Mouse (Mus musculus): ENCODE results near the gene Zfp955b.
"Not testable (repeated sequence)": the region's sequence is repeated elsewhere in the genome, so short reads cannot be mapped to it uniquely, and the experiment has no call there.

Zfp955b gene

DNA sequence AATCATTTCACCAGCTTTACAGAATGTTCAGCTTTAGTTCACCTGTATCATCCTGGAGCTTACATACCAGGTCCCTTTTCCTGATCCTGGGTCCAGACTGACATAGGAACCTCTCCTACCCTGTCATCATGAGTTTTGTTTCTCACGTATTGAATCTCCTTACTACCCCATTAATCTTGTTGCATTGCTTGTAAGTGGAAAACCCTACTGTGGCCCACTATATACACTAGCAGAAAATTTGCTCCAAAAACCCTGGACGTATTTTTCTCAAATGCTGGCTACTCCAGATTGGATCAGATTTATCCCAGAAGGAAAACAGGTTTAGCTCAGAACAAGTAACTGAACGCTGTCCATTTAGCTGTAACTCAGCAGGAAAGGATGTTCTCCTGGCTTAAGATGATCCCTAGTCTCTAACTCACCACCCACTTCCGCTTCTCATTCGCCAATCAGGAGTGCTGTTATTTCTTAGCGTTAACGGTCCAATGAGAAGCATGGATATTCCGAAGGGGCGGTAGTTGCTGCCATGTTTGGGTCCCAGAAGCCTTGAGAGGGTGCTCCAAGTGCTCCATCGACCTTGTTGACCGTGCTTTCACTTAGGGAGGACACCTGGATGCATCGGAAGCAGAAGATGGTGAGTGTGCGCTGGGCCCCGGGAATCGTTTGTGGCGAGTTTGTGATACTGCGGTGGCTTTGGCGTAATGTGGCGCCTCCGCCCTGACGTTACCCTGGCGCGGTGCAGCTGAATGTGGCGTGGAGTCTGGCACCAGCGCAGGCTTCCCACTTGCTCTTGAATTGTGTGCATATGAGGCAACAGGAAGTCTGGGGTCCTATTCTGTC, at the start of gene Zfp955b:
Gene Zfp955b, plus strand, starts transcription at position 506 of the 837 bp plus-strand sequence.
- H3K27me3 ChIP-seq (ENCODE audit: insufficient read depth, low read length); H3K4me1 ChIP-seq (replicated peaks; ENCODE audit: low read depth, low read length); H3K9me3 ChIP-seq (ENCODE audit: low read length); H3K36me3 ChIP-seq (ENCODE audit: insufficient read depth, low read length): not testable (repeated sequence)
- H3K4me3 ChIP-seq (replicated peaks; ENCODE audit: low read length), result peak within 1 kb of the TSS; percentile 37; the same call in 1 of the 2 replicates

DNA sequence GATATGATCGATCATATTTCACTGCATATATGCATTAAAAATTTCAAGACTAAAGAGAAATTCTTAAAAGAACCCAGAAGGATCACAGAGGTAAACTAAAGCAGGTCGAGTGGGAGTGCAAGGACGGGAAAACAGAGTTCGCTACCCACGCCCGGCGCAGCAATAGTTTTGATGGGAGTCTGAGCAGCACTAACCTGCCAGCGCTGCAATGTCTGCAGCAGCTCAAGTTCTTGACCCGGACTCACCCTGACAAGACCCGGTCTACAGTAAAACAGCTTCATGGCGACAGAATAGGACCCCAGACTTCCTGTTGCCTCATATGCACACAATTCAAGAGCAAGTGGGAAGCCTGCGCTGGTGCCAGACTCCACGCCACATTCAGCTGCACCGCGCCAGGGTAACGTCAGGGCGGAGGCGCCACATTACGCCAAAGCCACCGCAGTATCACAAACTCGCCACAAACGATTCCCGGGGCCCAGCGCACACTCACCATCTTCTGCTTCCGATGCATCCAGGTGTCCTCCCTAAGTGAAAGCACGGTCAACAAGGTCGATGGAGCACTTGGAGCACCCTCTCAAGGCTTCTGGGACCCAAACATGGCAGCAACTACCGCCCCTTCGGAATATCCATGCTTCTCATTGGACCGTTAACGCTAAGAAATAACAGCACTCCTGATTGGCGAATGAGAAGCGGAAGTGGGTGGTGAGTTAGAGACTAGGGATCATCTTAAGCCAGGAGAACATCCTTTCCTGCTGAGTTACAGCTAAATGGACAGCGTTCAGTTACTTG, 34.6 kb upstream of the Zfp955b start, which contains the start of gene Zfp955a:
Gene Zfp955a, minus strand, starts transcription at position 616 of the 789 bp plus-strand sequence.
- not testable (repeated sequence) for H3K4me1 ChIP-seq (replicated peaks; ENCODE audit: low read depth, low read length); H3K4me3 ChIP-seq (replicated peaks; ENCODE audit: low read length); H3K9me3 ChIP-seq (ENCODE audit: low read length); H3K27me3 ChIP-seq (ENCODE audit: insufficient read depth, low read length); H3K36me3 ChIP-seq (ENCODE audit: insufficient read depth, low read length)

DNA sequence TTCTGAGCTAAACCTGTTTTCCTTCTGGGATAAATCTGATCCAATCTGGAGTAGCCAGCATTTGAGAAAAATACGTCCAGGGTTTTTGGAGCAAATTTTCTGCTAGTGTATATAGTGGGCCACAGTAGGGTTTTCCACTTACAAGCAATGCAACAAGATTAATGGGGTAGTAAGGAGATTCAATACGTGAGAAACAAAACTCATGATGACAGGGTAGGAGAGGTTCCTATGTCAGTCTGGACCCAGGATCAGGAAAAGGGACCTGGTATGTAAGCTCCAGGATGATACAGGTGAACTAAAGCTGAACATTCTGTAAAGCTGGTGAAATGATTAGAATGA, 34.1 kb upstream of the Zfp955b start:
- not testable (repeated sequence) for H3K4me1 ChIP-seq (replicated peaks; ENCODE audit: low read depth, low read length); H3K27me3 ChIP-seq (ENCODE audit: insufficient read depth, low read length); H3K4me3 ChIP-seq (replicated peaks; ENCODE audit: low read length); H3K9me3 ChIP-seq (ENCODE audit: low read length); H3K36me3 ChIP-seq (ENCODE audit: insufficient read depth, low read length)

DNA sequence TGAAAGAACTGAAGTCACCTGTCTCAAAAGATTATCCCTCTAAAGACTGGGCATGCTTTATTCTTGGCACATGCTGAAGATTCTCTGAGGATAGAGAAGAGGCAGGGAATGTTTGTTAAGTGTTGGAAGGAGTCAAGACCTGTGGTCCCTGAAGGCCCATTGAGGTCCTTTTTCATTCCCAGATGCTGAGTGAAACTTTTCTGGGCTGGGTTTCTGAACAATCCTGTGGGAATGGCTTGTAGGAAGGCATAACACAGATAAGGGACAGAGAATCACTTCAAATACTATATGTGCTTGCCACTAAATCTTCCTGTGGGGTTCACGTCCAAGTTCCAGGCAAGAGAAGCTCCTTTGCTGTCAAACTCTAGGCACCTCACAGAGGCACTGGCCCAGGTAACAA, 25.0 kb upstream of the Zfp955b start, which contains the start of gene Olfr63:
Gene Olfr63, plus strand, starts transcription at position 301 of the 400 bp plus-strand sequence.
- no peaks in the 10 kb centered on the region for H3K36me3 ChIP-seq (ENCODE audit: insufficient read depth, low read length)
- TF ChIP-seq NANOG (IDR thresholded peaks at IDR 0.05; ENCODE audit: borderline replicate concordance, low read length), result no peak
- TF ChIP-seq CTCF (conservative IDR thresholded peaks at IDR 0.05; ENCODE audit: low read length), result no peak
- no peak for TF ChIP-seq POU5F1 (IDR thresholded peaks at IDR 0.05; ENCODE audit: borderline replicate concordance, low read length)

DNA sequence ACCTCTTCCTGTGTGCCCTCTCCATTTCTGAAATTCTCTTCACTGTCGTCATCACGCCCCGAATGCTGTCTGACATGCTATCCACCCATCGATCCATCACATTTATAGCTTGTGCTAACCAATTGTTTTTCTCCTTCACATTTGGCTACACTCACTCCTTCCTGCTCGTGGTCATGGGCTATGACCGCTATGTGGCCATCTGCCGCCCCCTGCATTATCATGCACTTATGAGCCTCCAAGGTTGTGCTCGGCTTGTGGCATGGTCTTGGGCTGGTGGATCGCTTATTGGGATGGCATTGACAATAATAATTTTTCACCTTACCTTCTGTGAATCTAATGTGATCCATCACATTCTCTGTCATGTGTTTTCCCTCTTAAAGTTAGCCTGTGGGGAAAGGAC, 20.4 kb upstream of the Zfp955b start:
- TF ChIP-seq NANOG (IDR thresholded peaks at IDR 0.05; ENCODE audit: borderline replicate concordance, low read length), result no peak
- TF ChIP-seq CTCF (conservative IDR thresholded peaks at IDR 0.05; ENCODE audit: low read length), result no peak
- TF ChIP-seq POU5F1 (IDR thresholded peaks at IDR 0.05; ENCODE audit: borderline replicate concordance, low read length), result no peak
- Histone ChIP-seq H3K27me3 (ENCODE audit: insufficient read depth, low read length) (no peaks in the 10 kb centered on the region), H3K36me3 (ENCODE audit: insufficient read depth, low read length) (no peaks in the 10 kb centered on the region), H3K9me3 (ENCODE audit: low read length) (no peaks in the 10 kb centered on the region), H3K4me3 (replicated peaks; ENCODE audit: low read length) (no peak overlapping the region), H3K4me1 (replicated peaks; ENCODE audit: low read depth, low read length) (no peaks in the 10 kb centered on the region)

More for the DNA sequence above, 25.0 kb upstream of the Zfp955b start, which contains the start of gene Olfr63:
- no peaks in the 10 kb centered on the region for H3K9me3 ChIP-seq (ENCODE audit: low read length)
- H3K27me3 ChIP-seq (ENCODE audit: insufficient read depth, low read length), result no peaks in the 10 kb centered on the region
- no peak within 1 kb of the TSS for H3K4me3 ChIP-seq (replicated peaks; ENCODE audit: low read length)
- H3K4me1 ChIP-seq (replicated peaks; ENCODE audit: low read depth, low read length), result no peaks in the 10 kb centered on the region

DNA sequence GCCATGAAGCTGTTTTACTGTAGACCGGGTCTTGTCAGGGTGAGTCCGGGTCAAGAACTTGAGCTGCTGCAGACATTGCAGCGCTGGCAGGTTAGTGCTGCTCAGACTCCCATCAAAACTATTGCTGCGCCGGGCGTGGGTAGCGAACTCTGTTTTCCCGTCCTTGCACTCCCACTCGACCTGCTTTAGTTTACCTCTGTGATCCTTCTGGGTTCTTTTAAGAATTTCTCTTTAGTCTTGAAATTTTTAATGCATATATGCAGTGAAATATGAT, 469 bp downstream of the Zfp955b start:
- H3K36me3 ChIP-seq (ENCODE audit: insufficient read depth, low read length); H3K27me3 ChIP-seq (ENCODE audit: insufficient read depth, low read length); H3K4me1 ChIP-seq (replicated peaks; ENCODE audit: low read depth, low read length); H3K9me3 ChIP-seq (ENCODE audit: low read length): not testable (repeated sequence)
- H3K4me3 ChIP-seq (replicated peaks; ENCODE audit: low read length), result peak overlapping the region; percentile 37; the same call in 1 of the 2 replicates

DNA sequence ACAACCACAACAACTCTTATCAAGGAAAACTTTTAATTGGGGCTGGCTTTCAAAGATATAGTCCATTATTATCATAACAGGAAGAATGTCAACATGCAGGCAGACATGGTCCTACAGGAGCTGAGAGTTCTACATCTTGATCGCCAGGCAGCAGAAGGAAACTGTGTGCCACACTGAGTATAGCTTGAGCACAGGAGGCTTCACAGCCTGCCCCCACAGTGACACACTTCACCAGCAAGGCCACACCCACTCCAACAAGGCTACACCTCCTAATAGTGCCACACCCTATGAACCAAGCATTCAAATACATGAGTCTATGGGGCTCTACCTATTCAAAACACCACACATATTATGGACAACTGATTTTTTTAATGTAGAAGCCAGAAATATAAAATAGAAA, 63.6 kb downstream of the Zfp955b start:
- no peaks in the 10 kb centered on the region for H3K36me3 ChIP-seq (ENCODE audit: insufficient read depth, low read length)
- H3K4me3 ChIP-seq (replicated peaks; ENCODE audit: low read length), result no peak overlapping the region
- TF ChIP-seq CTCF (conservative IDR thresholded peaks at IDR 0.05; ENCODE audit: low read length) (no peak), POU5F1 (IDR thresholded peaks at IDR 0.05; ENCODE audit: borderline replicate concordance, low read length) (no peak), NANOG (IDR thresholded peaks at IDR 0.05; ENCODE audit: borderline replicate concordance, low read length) (no peak)
- no peaks in the 10 kb centered on the region for H3K27me3 ChIP-seq (ENCODE audit: insufficient read depth, low read length)
- H3K4me1 ChIP-seq (replicated peaks; ENCODE audit: low read depth, low read length), result peaks cover 24% of the 10 kb centered on the region
- H3K9me3 ChIP-seq (ENCODE audit: low read length), result peaks cover 13% of the 10 kb centered on the region; the same call in 1 of the 2 replicates
